Mouse (Mus musculus): ENCODE results near the gene Rab19.
"Not testable (repeated sequence)": the region's sequence is repeated elsewhere in the genome, so short reads cannot be mapped to it uniquely, and the experiment has no call there.

Rab19 gene

GRCm38 (mm10) chr6:39430722-39431121 lies 49.7 kb downstream of the Rab19 start:
- no peak for DNase-seq (ENCODE audit: low spot score)

- DNase-seq (ENCODE audit: low spot score): no peak
Measured at GRCm38 (mm10) chr6:39433174-39433573, 52.2 kb downstream of the Rab19 start.

- DNase-seq (ENCODE audit: low spot score): no peak
Measured at GRCm38 (mm10) chr6:39433701-39434100, 52.7 kb downstream of the Rab19 start.

- no peak for DNase-seq (ENCODE audit: low spot score)
Measured at GRCm38 (mm10) chr6:39434111-39434885, 53.3 kb downstream of the Rab19 start.

GRCm38 (mm10) chr6:39434886-39435492 lies 54.0 kb downstream of the Rab19 start:
- DNase-seq (ENCODE audit: low spot score): no peak

GRCm38 (mm10) chr6:39435875-39436274 lies 54.9 kb downstream of the Rab19 start:
- no peak for DNase-seq (ENCODE audit: low spot score)

GRCm38 (mm10) chr6:39437519-39437918 lies 56.5 kb downstream of the Rab19 start:
- DNase-seq (ENCODE audit: low spot score): not testable (repeated sequence)

Data from spleen, adult 12 weeks (tissue).